Mouse (Mus musculus): ENCODE data around the gene Capn2. TPM values are rescaled to one million over a fixed set of nuclear protein-coding genes. Genes with fewer than 3 reads are reported as not detected.
A peak's percentile ranks its signal among the peaks of the same experiment; 100 is the strongest.

Gene Capn2
- polyA plus RNA-seq, 1 experiment from 2014 or later: 89.9 TPM

GRCm38 (mm10) chr1:182465978-182466377 lies 51.4 kb downstream of the Capn2 start:
- DNase-seq (ENCODE audit: low spot score) (no peak), ATAC-seq (replicated peaks; ENCODE audit: low FRiP score, low TSS enrichment, low read depth) (no peak)
- Histone ChIP-seq H3K9me3 (ENCODE audit: control insufficient read depth, low read length) (no peaks in the 10 kb centered on the region), H3K4me1 (replicated peaks; ENCODE audit: control insufficient read depth, insufficient read depth, low read length) (peaks cover 13% of the 10 kb centered on the region), H3K4me2 (ENCODE audit: low read length) (no peak overlapping the region), H3K4me3 (ENCODE audit: low read depth, low read length) (no peak overlapping the region), H3K27ac (ENCODE audit: low read depth) (no peak overlapping the region), H3K36me3 (ENCODE audit: control insufficient read depth, insufficient read depth, low read length) (peaks cover 49% of the 10 kb centered on the region), H3K27me3 (replicated peaks; ENCODE audit: control insufficient read depth, insufficient read depth, low read length) (no peaks in the 10 kb centered on the region), H3K9ac (ENCODE audit: low read length) (no peak overlapping the region)
- 84% methylated on average over 4 of the region's 4 CpGs for WGBS

- H3K9ac ChIP-seq (ENCODE audit: low read length): no peak overlapping the region
- H3K4me1 ChIP-seq (replicated peaks; ENCODE audit: control insufficient read depth, insufficient read depth, low read length): peaks cover 20% of the 10 kb centered on the region
- H3K27ac ChIP-seq (ENCODE audit: low read depth): peak overlapping the region; percentile 27; the same call in 1 of the 2 replicates
- ATAC-seq (replicated peaks; ENCODE audit: low FRiP score, low TSS enrichment, low read depth) (no peak), DNase-seq (ENCODE audit: low spot score) (no peak)
- no peak overlapping the region for H3K4me3 ChIP-seq (ENCODE audit: low read depth, low read length)
- peaks cover 43% of the 10 kb centered on the region for H3K36me3 ChIP-seq (ENCODE audit: control insufficient read depth, insufficient read depth, low read length)
- H3K27me3 ChIP-seq (replicated peaks; ENCODE audit: control insufficient read depth, insufficient read depth, low read length): no peaks in the 10 kb centered on the region
- no peaks in the 10 kb centered on the region for H3K9me3 ChIP-seq (ENCODE audit: control insufficient read depth, low read length)
- 39% methylated on average over 4 of the region's 4 CpGs for WGBS
- no peak overlapping the region for H3K4me2 ChIP-seq (ENCODE audit: low read length)
These were observed 52.1 kb downstream of the Capn2 start for GRCm38 (mm10) chr1:182465309-182465708.

- peaks cover 24% of the 10 kb centered on the region for H3K4me1 ChIP-seq (replicated peaks; ENCODE audit: control insufficient read depth, insufficient read depth, low read length)
- no peak overlapping the region for H3K9ac ChIP-seq (ENCODE audit: low read length)
- H3K27me3 ChIP-seq (replicated peaks; ENCODE audit: control insufficient read depth, insufficient read depth, low read length): no peaks in the 10 kb centered on the region
- peaks cover 29% of the 10 kb centered on the region for H3K36me3 ChIP-seq (ENCODE audit: control insufficient read depth, insufficient read depth, low read length)
- DNase-seq (ENCODE audit: low spot score) (no peak), ATAC-seq (replicated peaks; ENCODE audit: low FRiP score, low TSS enrichment, low read depth) (no peak; the same call in 1 of the 2 replicates)
- H3K4me2 ChIP-seq (ENCODE audit: low read length): no peak overlapping the region
- no peaks in the 10 kb centered on the region for H3K9me3 ChIP-seq (ENCODE audit: control insufficient read depth, low read length)
- H3K27ac ChIP-seq (ENCODE audit: low read depth): peak overlapping the region; percentile 55; the same call in 1 of the 2 replicates
- 89% methylated on average over 10 of the region's 10 CpGs for WGBS
- no peak overlapping the region for H3K4me3 ChIP-seq (ENCODE audit: low read depth, low read length)
These were observed 55.6 kb downstream of the Capn2 start for GRCm38 (mm10) chr1:182461813-182462212.

GRCm38 (mm10) chr1:182461261-182461660 lies 56.1 kb downstream of the Capn2 start:
- H3K36me3 ChIP-seq (ENCODE audit: control insufficient read depth, insufficient read depth, low read length): peaks cover 34% of the 10 kb centered on the region
- no peak overlapping the region for H3K4me2 ChIP-seq (ENCODE audit: low read length)
- WGBS: 23% methylated on average over 7 of the region's 7 CpGs
- no peak overlapping the region for H3K4me3 ChIP-seq (ENCODE audit: low read depth, low read length)
- ATAC-seq (replicated peaks; ENCODE audit: low FRiP score, low TSS enrichment, low read depth) (no peak), DNase-seq (ENCODE audit: low spot score) (no peak)
- H3K9ac ChIP-seq (ENCODE audit: low read length): no peak overlapping the region
- peaks cover 24% of the 10 kb centered on the region for H3K4me1 ChIP-seq (replicated peaks; ENCODE audit: control insufficient read depth, insufficient read depth, low read length)
- H3K27ac ChIP-seq (ENCODE audit: low read depth): peak overlapping the region; percentile 55
- H3K27me3 ChIP-seq (replicated peaks; ENCODE audit: control insufficient read depth, insufficient read depth, low read length): no peaks in the 10 kb centered on the region
- no peaks in the 10 kb centered on the region for H3K9me3 ChIP-seq (ENCODE audit: control insufficient read depth, low read length)

- Histone ChIP-seq H3K27me3 (replicated peaks; ENCODE audit: control insufficient read depth, insufficient read depth, low read length) (no peaks in the 10 kb centered on the region), H3K9me3 (ENCODE audit: control insufficient read depth, low read length) (no peaks in the 10 kb centered on the region), H3K27ac (ENCODE audit: low read depth) (peak overlapping the region; percentile 55), H3K4me1 (replicated peaks; ENCODE audit: control insufficient read depth, insufficient read depth, low read length) (peaks cover 24% of the 10 kb centered on the region), H3K36me3 (ENCODE audit: control insufficient read depth, insufficient read depth, low read length) (peaks cover 41% of the 10 kb centered on the region), H3K9ac (ENCODE audit: low read length) (no peak overlapping the region), H3K4me2 (ENCODE audit: low read length) (no peak overlapping the region), H3K4me3 (ENCODE audit: low read depth, low read length) (no peak overlapping the region)
- 40% methylated on average over 13 of the region's 13 CpGs for WGBS
- ATAC-seq (replicated peaks; ENCODE audit: low FRiP score, low TSS enrichment, low read depth): no peak
- DNase-seq (ENCODE audit: low spot score): no peak
These were observed 56.8 kb downstream of the Capn2 start for GRCm38 (mm10) chr1:182460291-182461244.

- H3K4me1 ChIP-seq (replicated peaks; ENCODE audit: control insufficient read depth, insufficient read depth, low read length): peaks cover 21% of the 10 kb centered on the region
These were observed 58.0 kb downstream of the Capn2 start for GRCm38 (mm10) chr1:182459436-182459835.

GRCm38 (mm10) chr1:182458556-182458955 lies 58.9 kb downstream of the Capn2 start:
- Histone ChIP-seq H3K27ac (ENCODE audit: low read depth) (no peak overlapping the region), H3K4me3 (ENCODE audit: low read depth, low read length) (no peak overlapping the region), H3K27me3 (replicated peaks; ENCODE audit: control insufficient read depth, insufficient read depth, low read length) (no peaks in the 10 kb centered on the region), H3K9ac (ENCODE audit: low read length) (no peak overlapping the region), H3K9me3 (ENCODE audit: control insufficient read depth, low read length) (no peaks in the 10 kb centered on the region), H3K36me3 (ENCODE audit: control insufficient read depth, insufficient read depth, low read length) (peaks cover 59% of the 10 kb centered on the region), H3K4me2 (ENCODE audit: low read length) (no peak overlapping the region), H3K4me1 (replicated peaks; ENCODE audit: control insufficient read depth, insufficient read depth, low read length) (peaks cover 21% of the 10 kb centered on the region)
- no peak for ATAC-seq (replicated peaks; ENCODE audit: low FRiP score, low TSS enrichment, low read depth)
- 79% methylated on average over 19 of the region's 19 CpGs for WGBS
- DNase-seq (ENCODE audit: low spot score): no peak

More at GRCm38 (mm10) chr1:182459436-182459835, 58.0 kb downstream of the Capn2 start:
- Histone ChIP-seq H3K4me2 (ENCODE audit: low read length) (no peak overlapping the region), H3K27ac (ENCODE audit: low read depth) (no peak overlapping the region), H3K4me3 (ENCODE audit: low read depth, low read length) (no peak overlapping the region), H3K9me3 (ENCODE audit: control insufficient read depth, low read length) (no peaks in the 10 kb centered on the region), H3K9ac (ENCODE audit: low read length) (no peak overlapping the region), H3K27me3 (replicated peaks; ENCODE audit: control insufficient read depth, insufficient read depth, low read length) (no peaks in the 10 kb centered on the region), H3K36me3 (ENCODE audit: control insufficient read depth, insufficient read depth, low read length) (peaks cover 52% of the 10 kb centered on the region)
- WGBS: 76% methylated on average over 8 of the region's 8 CpGs
- no peak for ATAC-seq (replicated peaks; ENCODE audit: low FRiP score, low TSS enrichment, low read depth)
- DNase-seq (ENCODE audit: low spot score): no peak

GRCm38 (mm10) chr1:182455080-182455479 lies 62.3 kb downstream of the Capn2 start:
- Histone ChIP-seq H3K4me3 (ENCODE audit: low read depth, low read length) (no peak overlapping the region), H3K4me2 (ENCODE audit: low read length) (no peak overlapping the region), H3K9ac (ENCODE audit: low read length) (no peak overlapping the region), H3K9me3 (ENCODE audit: control insufficient read depth, low read length) (no peaks in the 10 kb centered on the region), H3K27me3 (replicated peaks; ENCODE audit: control insufficient read depth, insufficient read depth, low read length) (no peaks in the 10 kb centered on the region), H3K27ac (ENCODE audit: low read depth) (no peak overlapping the region), H3K4me1 (replicated peaks; ENCODE audit: control insufficient read depth, insufficient read depth, low read length) (peaks cover 2% of the 10 kb centered on the region; the same call in 1 of the 2 replicates), H3K36me3 (ENCODE audit: control insufficient read depth, insufficient read depth, low read length) (peaks cover 71% of the 10 kb centered on the region)
- WGBS: 85% methylated on average over 2 of the region's 2 CpGs
- ATAC-seq (replicated peaks; ENCODE audit: low FRiP score, low TSS enrichment, low read depth) (no peak), DNase-seq (ENCODE audit: low spot score) (no peak)
